Mouse (Mus musculus): ENCODE results near the gene Tmbim1. TPM values are rescaled to one million over a fixed set of nuclear protein-coding genes. Genes with fewer than 3 reads are reported as not detected.

The Tmbim1 gene
- polyA plus RNA-seq, 1 experiment from 2014 or later, result 57.9 TPM

GRCm38 (mm10) chr1:74340361-74340764 is 34.9 kb upstream of the Tmbim1 start:
- no peak for ATAC-seq (ENCODE audit: low read depth)
- Histone ChIP-seq H3K27me3 (ENCODE audit: control insufficient read depth, insufficient read depth, low read depth, low read length) (no peaks in the 10 kb centered on the region), H3K4me3 (ENCODE audit: low read length) (no peak overlapping the region), H3K4me1 (replicated peaks; ENCODE audit: control insufficient read depth, insufficient read depth, low read length) (no peaks in the 10 kb centered on the region), H3K27ac (ENCODE audit: low read length) (no peak overlapping the region), H3K4me2 (ENCODE audit: low read depth, low read length) (no peak overlapping the region), H3K36me3 (ENCODE audit: control insufficient read depth, insufficient read depth, low read length) (no peaks in the 10 kb centered on the region), H3K9ac (ENCODE audit: low read length) (no peak overlapping the region), H3K9me3 (ENCODE audit: control insufficient read depth, low read length) (no peaks in the 10 kb centered on the region)
- WGBS, result 87% methylated on average over 6 of the region's 6 CpGs

- 89% methylated on average over 9 of the region's 9 CpGs for WGBS
- H3K36me3 ChIP-seq (ENCODE audit: control insufficient read depth, insufficient read depth, low read length), result no peaks in the 10 kb centered on the region
Observed at GRCm38 (mm10) chr1:74339917-74340316, 34.5 kb upstream of the Tmbim1 start.

GRCm38 (mm10) chr1:74338626-74339025 is 33.2 kb upstream of the Tmbim1 start:
- Histone ChIP-seq H3K9me3 (ENCODE audit: control insufficient read depth, low read length) (no peaks in the 10 kb centered on the region), H3K4me3 (ENCODE audit: low read length) (no peak overlapping the region), H3K4me1 (replicated peaks; ENCODE audit: control insufficient read depth, insufficient read depth, low read length) (no peaks in the 10 kb centered on the region), H3K9ac (ENCODE audit: low read length) (no peak overlapping the region), H3K27ac (ENCODE audit: low read length) (no peak overlapping the region), H3K27me3 (ENCODE audit: control insufficient read depth, insufficient read depth, low read depth, low read length) (no peaks in the 10 kb centered on the region), H3K36me3 (ENCODE audit: control insufficient read depth, insufficient read depth, low read length) (no peaks in the 10 kb centered on the region), H3K4me2 (ENCODE audit: low read depth, low read length) (no peak overlapping the region)
- ATAC-seq (ENCODE audit: low read depth), result no peak
- WGBS, result 71% methylated on average over 4 of the region's 4 CpGs

More at GRCm38 (mm10) chr1:74339917-74340316, 34.5 kb upstream of the Tmbim1 start:
- Histone ChIP-seq H3K4me2 (ENCODE audit: low read depth, low read length) (no peak overlapping the region), H3K9ac (ENCODE audit: low read length) (no peak overlapping the region), H3K27me3 (ENCODE audit: control insufficient read depth, insufficient read depth, low read depth, low read length) (no peaks in the 10 kb centered on the region), H3K27ac (ENCODE audit: low read length) (no peak overlapping the region), H3K4me1 (replicated peaks; ENCODE audit: control insufficient read depth, insufficient read depth, low read length) (no peaks in the 10 kb centered on the region), H3K9me3 (ENCODE audit: control insufficient read depth, low read length) (no peaks in the 10 kb centered on the region), H3K4me3 (ENCODE audit: low read length) (no peak overlapping the region)
- no peak for ATAC-seq (ENCODE audit: low read depth)

- Histone ChIP-seq H3K4me2 (ENCODE audit: low read depth, low read length) (no peak overlapping the region), H3K9me3 (ENCODE audit: control insufficient read depth, low read length) (no peaks in the 10 kb centered on the region), H3K27ac (ENCODE audit: low read length) (no peak overlapping the region), H3K9ac (ENCODE audit: low read length) (no peak overlapping the region), H3K36me3 (ENCODE audit: control insufficient read depth, insufficient read depth, low read length) (no peaks in the 10 kb centered on the region), H3K4me3 (ENCODE audit: low read length) (no peak overlapping the region), H3K27me3 (ENCODE audit: control insufficient read depth, insufficient read depth, low read depth, low read length) (no peaks in the 10 kb centered on the region), H3K4me1 (replicated peaks; ENCODE audit: control insufficient read depth, insufficient read depth, low read length) (peaks cover 4% of the 10 kb centered on the region)
- 0 out of 2 replicates have a peak, but pooled peaks have one; percentile 13 for ATAC-seq (ENCODE audit: low read depth)
- WGBS, result 71% methylated on average over 3 of the region's 5 CpGs
Observed at GRCm38 (mm10) chr1:74338013-74338412, 32.6 kb upstream of the Tmbim1 start.

- H3K27me3 ChIP-seq (ENCODE audit: control insufficient read depth, insufficient read depth, low read depth, low read length), result no peaks in the 10 kb centered on the region
- no peak for ATAC-seq (ENCODE audit: low read depth)
- peaks cover 5% of the 10 kb centered on the region for H3K4me1 ChIP-seq (replicated peaks; ENCODE audit: control insufficient read depth, insufficient read depth, low read length)
- H3K36me3 ChIP-seq (ENCODE audit: control insufficient read depth, insufficient read depth, low read length), result no peaks in the 10 kb centered on the region
- no peak overlapping the region for H3K9ac ChIP-seq (ENCODE audit: low read length)
- 77% methylated on average over 3 of the region's 3 CpGs for WGBS
- no peak overlapping the region for H3K27ac ChIP-seq (ENCODE audit: low read length)
- no peak overlapping the region for H3K4me3 ChIP-seq (ENCODE audit: low read length)
- H3K9me3 ChIP-seq (ENCODE audit: control insufficient read depth, low read length), result no peaks in the 10 kb centered on the region
- H3K4me2 ChIP-seq (ENCODE audit: low read depth, low read length), result no peak overlapping the region
Observed at GRCm38 (mm10) chr1:74337241-74337771, 31.9 kb upstream of the Tmbim1 start.

- H3K4me2 ChIP-seq (ENCODE audit: low read depth, low read length), result no peak overlapping the region
- peaks cover 15% of the 10 kb centered on the region for H3K4me1 ChIP-seq (replicated peaks; ENCODE audit: control insufficient read depth, insufficient read depth, low read length)
- no peak for ATAC-seq (ENCODE audit: low read depth)
- H3K9ac ChIP-seq (ENCODE audit: low read length), result no peak overlapping the region
- no peaks in the 10 kb centered on the region for H3K36me3 ChIP-seq (ENCODE audit: control insufficient read depth, insufficient read depth, low read length)
- no peak overlapping the region for H3K27ac ChIP-seq (ENCODE audit: low read length)
- H3K9me3 ChIP-seq (ENCODE audit: control insufficient read depth, low read length), result no peaks in the 10 kb centered on the region
- no peaks in the 10 kb centered on the region for H3K27me3 ChIP-seq (ENCODE audit: control insufficient read depth, insufficient read depth, low read depth, low read length)
- no peak overlapping the region for H3K4me3 ChIP-seq (ENCODE audit: low read length)
- WGBS, result 78% methylated on average over 6 of the region's 6 CpGs
Observed at GRCm38 (mm10) chr1:74335436-74336170, 30.2 kb upstream of the Tmbim1 start.

- no peak overlapping the region for H3K4me3 ChIP-seq (ENCODE audit: low read length)
- ATAC-seq (ENCODE audit: low read depth), result no peak
- H3K9me3 ChIP-seq (ENCODE audit: control insufficient read depth, low read length), result no peaks in the 10 kb centered on the region
- no peak overlapping the region for H3K27ac ChIP-seq (ENCODE audit: low read length)
- H3K4me2 ChIP-seq (ENCODE audit: low read depth, low read length), result no peak overlapping the region
- no peaks in the 10 kb centered on the region for H3K36me3 ChIP-seq (ENCODE audit: control insufficient read depth, insufficient read depth, low read length)
- WGBS, result 72% methylated on average over 4 of the region's 4 CpGs
- no peak overlapping the region for H3K9ac ChIP-seq (ENCODE audit: low read length)
- peaks cover 18% of the 10 kb centered on the region for H3K4me1 ChIP-seq (replicated peaks; ENCODE audit: control insufficient read depth, insufficient read depth, low read length)
- H3K27me3 ChIP-seq (ENCODE audit: control insufficient read depth, insufficient read depth, low read depth, low read length), result no peaks in the 10 kb centered on the region
Observed at GRCm38 (mm10) chr1:74335033-74335432, 29.6 kb upstream of the Tmbim1 start.

GRCm38 (mm10) chr1:74334607-74335006 is 29.2 kb upstream of the Tmbim1 start:
- peaks cover 22% of the 10 kb centered on the region for H3K4me1 ChIP-seq (replicated peaks; ENCODE audit: control insufficient read depth, insufficient read depth, low read length)
- H3K9ac ChIP-seq (ENCODE audit: low read length), result no peak overlapping the region
- 88% methylated on average over 3 of the region's 3 CpGs for WGBS

GRCm38 (mm10) chr1:74332930-74333329 is 27.5 kb upstream of the Tmbim1 start:
- Histone ChIP-seq H3K9me3 (ENCODE audit: control insufficient read depth, low read length) (no peaks in the 10 kb centered on the region), H3K4me1 (replicated peaks; ENCODE audit: control insufficient read depth, insufficient read depth, low read length) (peaks cover 22% of the 10 kb centered on the region), H3K36me3 (ENCODE audit: control insufficient read depth, insufficient read depth, low read length) (no peaks in the 10 kb centered on the region), H3K4me2 (ENCODE audit: low read depth, low read length) (peak overlapping the region; percentile 60), H3K9ac (ENCODE audit: low read length) (peak overlapping the region; percentile 68), H3K27ac (ENCODE audit: low read length) (peak overlapping the region; percentile 89), H3K27me3 (ENCODE audit: control insufficient read depth, insufficient read depth, low read depth, low read length) (no peaks in the 10 kb centered on the region), H3K4me3 (ENCODE audit: low read length) (peak overlapping the region; percentile 58)
- 4% methylated on average over 9 of the region's 9 CpGs for WGBS
- no peak for ATAC-seq (ENCODE audit: low read depth)

More at GRCm38 (mm10) chr1:74334607-74335006, 29.2 kb upstream of the Tmbim1 start:
- H3K27ac ChIP-seq (ENCODE audit: low read length), result no peak overlapping the region
- no peak overlapping the region for H3K4me2 ChIP-seq (ENCODE audit: low read depth, low read length)
- H3K4me3 ChIP-seq (ENCODE audit: low read length), result no peak overlapping the region
- H3K9me3 ChIP-seq (ENCODE audit: control insufficient read depth, low read length), result no peaks in the 10 kb centered on the region
- H3K36me3 ChIP-seq (ENCODE audit: control insufficient read depth, insufficient read depth, low read length), result no peaks in the 10 kb centered on the region
- no peaks in the 10 kb centered on the region for H3K27me3 ChIP-seq (ENCODE audit: control insufficient read depth, insufficient read depth, low read depth, low read length)
- ATAC-seq (ENCODE audit: low read depth), result no peak

Data from lung, embryonic 16.5 days (tissue).